Mouse (Mus musculus) heart, embryonic 14.5 days (tissue): ENCODE results near the gene Taok3. TPM values are rescaled to one million over a fixed set of nuclear protein-coding genes. Genes with fewer than 3 reads are reported as not detected.
"Not testable (repeated sequence)": the region's sequence is repeated elsewhere in the genome, so short reads cannot be mapped to it uniquely, and the experiment has no call there.

Experiments used
- ATAC-seq: fragments of 200-750 bp; cut with Nextera tagmentation; 2 replicates; pipeline ENCODE4 v1.8.0; 2017; ENCODE audit warnings: low read depth, moderate TSS enrichment; ENCODE audit not compliant: insufficient number of reproducible peaks, insufficient read depth, low FRiP score
- H3K27ac ChIP-seq, 2 experiments: fragments of 200-500 bp in 1 of 2; fragments of 300-500 bp in 1 of 2; sonication (generic) in 1 of 2; replicated peaks in 1 of 2; 2 replicates each; pipeline ENCODE4 v1.5.1; 2012 to 2014; ENCODE audit warnings: low read depth in 2 of 2, low read length in 2 of 2, control low read depth in 1 of 2, mild to moderate bottlenecking in 1 of 2, mixed read lengths in 1 of 2; ENCODE audit not compliant: control insufficient read depth in 1 of 2, insufficient read depth in 1 of 2
- H3K27me3 ChIP-seq: fragments of 300-500 bp; sonication (generic); 2 replicates; pipeline ENCODE4 v1.6.1; 2014; ENCODE audit warnings: mild to moderate bottlenecking, low read length, control low read depth; ENCODE audit not compliant: control insufficient read depth, insufficient read depth
- H3K36me3 ChIP-seq: fragments of 300-500 bp; sonication (generic); 2 replicates; pipeline ENCODE4 v1.6.1; 2014; ENCODE audit warnings: mild to moderate bottlenecking, control low read depth, low read length, mixed read lengths; ENCODE audit not compliant: control insufficient read depth, insufficient read depth
- H3K4me1 ChIP-seq, 2 experiments: fragments of 200-500 bp in 1 of 2; fragments of 300-500 bp in 1 of 2; sonication (generic) in 1 of 2; 2 replicates each; pipeline ENCODE4 v1.6.1; 2012 to 2014; ENCODE audit warnings: low read length in 2 of 2, control low read depth in 1 of 2, mixed read lengths in 1 of 2; ENCODE audit not compliant: control insufficient read depth in 2 of 2, insufficient read depth in 2 of 2
- H3K4me2 ChIP-seq: fragments of 300-500 bp; sonication (generic); 2 replicates; pipeline ENCODE4 v1.6.1; 2014; ENCODE audit warnings: mild to moderate bottlenecking, low read length
- H3K4me3 ChIP-seq, 2 experiments: fragments of 200-500 bp in 1 of 2; fragments of 300-500 bp in 1 of 2; sonication (generic) in 1 of 2; 2 replicates each; pipeline ENCODE4 v1.5.1; 2012 to 2014; ENCODE audit warnings: low read length in 2 of 2, mild to moderate bottlenecking in 2 of 2, control low read depth in 1 of 2, low read depth in 1 of 2, moderate library complexity in 1 of 2; ENCODE audit not compliant: control insufficient read depth in 1 of 2, insufficient read depth in 1 of 2
- H3K9ac ChIP-seq: fragments of 300-500 bp; sonication (generic); 2 replicates; pipeline ENCODE4 v1.6.1; 2014; ENCODE audit warnings: mild to moderate bottlenecking, low read length
- H3K9me3 ChIP-seq: fragments of 300-500 bp; sonication (generic); 2 replicates; pipeline ENCODE4 v1.6.1; 2016; ENCODE audit warnings: low read length, control low read depth; ENCODE audit not compliant: control insufficient read depth
- WGBS: fragments of 180-500 bp; shearing (Covaris S2); extraction: QIAGEN DNeasy Blood & Tissue Kit; methylation state at CpG from one replicate; pipeline ENCODE4 v1.1.7; 2014; 5-methylcytosine and 5-hydroxymethylcytosine counted together
- polyA plus RNA-seq: library from polyadenylated mRNA; unstranded; fragments of >200 nt; fragmentation: Nextera tagmentation; extraction: Ambion mirVana; gene quantifications from 2 replicates; pipeline ENCODE4 v1.2.1, GENCODE M21; 2014

The Taok3 gene
- polyA plus RNA-seq, 1 experiment from 2014 or later, result 8.9 TPM

- H3K4me3 ChIP-seq, result no peak overlapping the region
- H3K4me2 ChIP-seq, result no peak overlapping the region
- no peak overlapping the region for H3K27ac ChIP-seq
- H3K36me3 ChIP-seq, result peaks cover 9% of the 10 kb centered on the region
- no peaks in the 10 kb centered on the region for H3K9me3 ChIP-seq
- no peaks in the 10 kb centered on the region for H3K27me3 ChIP-seq
- H3K9ac ChIP-seq, result no peak overlapping the region
- peaks cover 8 to 27% of the 10 kb centered on the region in 2 experiments for H3K4me1 ChIP-seq
- no peak for ATAC-seq
These were observed 169.7 kb downstream of the Taok3 start for GRCm38 (mm10) chr5:117289646-117290045.

- H3K4me2 ChIP-seq, result no peak overlapping the region
- H3K4me3 ChIP-seq, result no peak overlapping the region
- no peak for ATAC-seq
- WGBS, result 86% methylated on average over 2 of the region's 2 CpGs
- H3K27me3 ChIP-seq, result no peaks in the 10 kb centered on the region
- H3K36me3 ChIP-seq, result peaks cover 5% of the 10 kb centered on the region
- no peak overlapping the region for H3K9ac ChIP-seq
- no peaks in the 10 kb centered on the region for H3K9me3 ChIP-seq
- H3K27ac ChIP-seq, result no peak overlapping the region
- peaks cover 8 to 23% of the 10 kb centered on the region in 2 experiments for H3K4me1 ChIP-seq
These were observed 170.2 kb downstream of the Taok3 start for GRCm38 (mm10) chr5:117290081-117290480.

GRCm38 (mm10) chr5:117291312-117291711 is 171.4 kb downstream of the Taok3 start:
- 81% methylated on average over 3 of the region's 3 CpGs for WGBS
- H3K9ac ChIP-seq, result no peak overlapping the region
- H3K9me3 ChIP-seq, result no peaks in the 10 kb centered on the region
- no peak overlapping the region for H3K4me3 ChIP-seq
- no peak for ATAC-seq
- no peaks in the 10 kb centered on the region for H3K36me3 ChIP-seq
- H3K4me2 ChIP-seq, result no peak overlapping the region
- peaks cover 6 to 11% of the 10 kb centered on the region in 2 experiments for H3K4me1 ChIP-seq
- no peak overlapping the region for H3K27ac ChIP-seq
- no peaks in the 10 kb centered on the region for H3K27me3 ChIP-seq

GRCm38 (mm10) chr5:117292547-117292946 is 172.6 kb downstream of the Taok3 start:
- Histone ChIP-seq H3K9ac (no peak overlapping the region), H3K4me1 (peaks cover 6 to 7% of the 10 kb centered on the region in 2 experiments), H3K36me3 (no peaks in the 10 kb centered on the region), H3K4me2 (no peak overlapping the region), H3K4me3 (no peak overlapping the region), H3K27ac (no peak overlapping the region), H3K27me3 (no peaks in the 10 kb centered on the region), H3K9me3 (no peaks in the 10 kb centered on the region)
- 71% methylated on average over 6 of the region's 6 CpGs for WGBS
- ATAC-seq, result no peak

- ATAC-seq, H3K4me1 ChIP-seq, H3K9me3 ChIP-seq, H3K4me3 ChIP-seq, H3K36me3 ChIP-seq, H3K9ac ChIP-seq, H3K27me3 ChIP-seq, H3K4me2 ChIP-seq, H3K27ac ChIP-seq: not testable (repeated sequence)
- WGBS, result 82% methylated on average over 3 of the region's 3 CpGs
These were observed 173.8 kb downstream of the Taok3 start for GRCm38 (mm10) chr5:117293776-117294175.

- Histone ChIP-seq H3K36me3 (no peaks in the 10 kb centered on the region), H3K4me3 (no peak overlapping the region), H3K9me3 (no peaks in the 10 kb centered on the region), H3K9ac (no peak overlapping the region), H3K27me3 (no peaks in the 10 kb centered on the region), H3K4me1 (no peaks in the 10 kb centered on the region), H3K27ac (no peak overlapping the region), H3K4me2 (no peak overlapping the region)
- 90% methylated on average over 8 of the region's 8 CpGs for WGBS
- ATAC-seq, result no peak
These were observed 175.1 kb downstream of the Taok3 start for GRCm38 (mm10) chr5:117295011-117295410.

GRCm38 (mm10) chr5:117302899-117303298 is 183.0 kb downstream of the Taok3 start:
- H3K27me3 ChIP-seq, result no peaks in the 10 kb centered on the region
- H3K4me1 ChIP-seq, result peaks cover 4 to 15% of the 10 kb centered on the region in 2 experiments; a peak in 3 of 4 replicates
- H3K4me2 ChIP-seq, result no peak overlapping the region
- no peak overlapping the region for H3K9ac ChIP-seq
- peak; percentile 26 for ATAC-seq
- H3K4me3 ChIP-seq, result no peak overlapping the region
- 47% methylated on average over 3 of the region's 3 CpGs for WGBS
- no peaks in the 10 kb centered on the region for H3K9me3 ChIP-seq
- H3K27ac ChIP-seq, result no peak overlapping the region
- H3K36me3 ChIP-seq, result no peaks in the 10 kb centered on the region
